Mouse (Mus musculus) layer of hippocampus, postnatal 25 days (tissue): ENCODE results near the gene Ets1. TPM values are rescaled to one million over a fixed set of nuclear protein-coding genes. Genes with fewer than 3 reads are reported as not detected.

ENCODE experiments used
- DNase-seq, 2 experiments: peaks; one replicate each; pipeline ENCODE4 v3.0.0; 2022; ENCODE audit warnings: mixed read lengths in 2 of 2, low spot score in 1 of 2; ENCODE audit errors: extremely low spot score in 1 of 2
- total RNA-seq, 2 experiments: library from RNA; stranded (reverse); gene quantifications; 2 replicates each; pipeline ENCODE4 v1.2.3; 2021

Ets1 gene
- total RNA-seq, 2 experiments from 2014 or later, result 10.4 to 12.1 TPM

DNA sequence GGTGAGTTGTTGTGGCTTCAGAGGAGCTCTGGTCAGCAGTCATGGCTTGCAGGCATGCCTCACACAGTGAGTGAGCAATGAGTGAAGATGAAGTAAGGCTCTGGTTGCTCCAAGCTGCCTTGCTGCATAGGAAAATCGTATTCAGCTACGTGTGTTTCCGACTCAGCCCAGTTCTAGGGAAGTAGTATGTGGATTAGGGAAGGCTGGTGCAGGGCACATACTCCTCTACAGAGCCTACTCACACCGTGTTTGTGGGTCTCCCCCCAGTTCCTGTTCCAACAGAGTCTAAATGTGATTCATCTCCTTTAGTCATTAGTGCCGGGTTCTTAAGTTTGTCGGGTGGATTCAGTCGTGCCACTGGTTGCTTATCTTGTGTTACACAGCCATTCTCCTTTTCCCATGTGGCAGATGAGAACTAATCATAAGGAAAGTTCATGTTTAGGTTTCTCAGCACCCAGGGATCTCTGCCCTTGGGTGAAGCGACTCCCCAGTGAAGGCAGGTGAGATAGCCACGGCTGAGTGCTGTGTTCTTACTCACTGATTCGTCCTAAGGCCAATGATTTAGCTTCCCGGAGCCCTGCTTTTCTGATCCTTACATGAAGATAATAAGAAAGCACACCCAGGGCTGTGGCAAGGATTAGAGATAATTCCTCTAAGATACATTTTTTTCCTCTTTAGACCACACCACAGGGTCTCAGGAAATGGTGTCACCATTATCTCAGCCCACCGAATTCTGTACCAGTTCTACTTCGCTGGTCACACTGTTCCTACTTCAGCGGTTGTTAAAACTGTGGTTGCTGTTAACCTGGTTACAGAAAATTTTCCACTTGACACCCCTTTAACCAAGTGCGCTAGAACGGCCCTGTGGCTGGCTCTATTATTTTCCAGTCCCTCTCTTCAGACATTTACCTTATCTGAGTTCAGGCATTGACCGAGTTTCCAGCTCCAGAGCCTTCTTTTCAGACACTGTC lies 74.0 kb downstream of the Ets1 start:
- no peak for DNase-seq

DNA sequence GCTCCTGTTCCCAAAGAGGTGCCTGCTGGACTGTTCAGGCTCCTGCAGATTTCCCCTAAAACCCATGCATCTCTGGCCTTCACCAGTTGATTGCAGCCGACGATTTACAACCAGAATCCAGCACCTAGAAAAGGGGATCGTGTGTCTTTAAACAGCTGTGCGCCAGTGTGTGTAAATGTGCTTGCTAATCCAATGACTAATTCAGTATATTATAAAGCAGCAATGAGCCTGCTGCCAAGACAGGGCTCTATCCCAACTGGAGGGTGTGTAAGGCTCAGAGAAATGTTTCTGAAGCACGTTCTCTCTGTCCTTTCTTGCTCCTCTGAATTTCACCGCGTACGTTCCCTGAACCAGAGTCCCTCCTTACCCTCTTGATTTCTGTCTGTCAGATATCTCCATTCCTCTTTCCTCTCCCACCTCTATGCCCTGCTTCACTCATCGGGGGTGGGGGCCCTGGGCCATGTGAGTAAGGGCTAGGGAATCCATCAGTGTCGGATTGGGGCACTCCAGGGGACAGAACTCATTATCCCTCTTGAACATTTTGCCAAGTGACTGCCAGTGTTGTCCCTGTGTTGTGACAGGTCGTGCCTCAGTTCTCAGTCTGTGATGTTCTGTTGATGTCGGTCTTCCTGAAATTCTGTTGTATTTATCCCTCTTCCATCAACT lies 75.1 kb downstream of the Ets1 start:
- no peak for DNase-seq

GRCm38 (mm10) chr9:32711768-32712167 lies 75.7 kb downstream of the Ets1 start:
- no peak for DNase-seq

- no peak for DNase-seq
Measured at GRCm38 (mm10) chr9:32712383-32712910, 76.4 kb downstream of the Ets1 start.

GRCm38 (mm10) chr9:32713106-32713505 lies 77.1 kb downstream of the Ets1 start:
- no peak for DNase-seq

- no peak for DNase-seq
Measured at GRCm38 (mm10) chr9:32713790-32714189, 77.8 kb downstream of the Ets1 start.

GRCm38 (mm10) chr9:32714487-32714886 lies 78.5 kb downstream of the Ets1 start:
- no peak for DNase-seq

GRCm38 (mm10) chr9:32715806-32716466 lies 79.9 kb downstream of the Ets1 start:
- DNase-seq, result no peak

- no peak for DNase-seq
Measured at GRCm38 (mm10) chr9:32717268-32717920, 81.4 kb downstream of the Ets1 start.

DNA sequence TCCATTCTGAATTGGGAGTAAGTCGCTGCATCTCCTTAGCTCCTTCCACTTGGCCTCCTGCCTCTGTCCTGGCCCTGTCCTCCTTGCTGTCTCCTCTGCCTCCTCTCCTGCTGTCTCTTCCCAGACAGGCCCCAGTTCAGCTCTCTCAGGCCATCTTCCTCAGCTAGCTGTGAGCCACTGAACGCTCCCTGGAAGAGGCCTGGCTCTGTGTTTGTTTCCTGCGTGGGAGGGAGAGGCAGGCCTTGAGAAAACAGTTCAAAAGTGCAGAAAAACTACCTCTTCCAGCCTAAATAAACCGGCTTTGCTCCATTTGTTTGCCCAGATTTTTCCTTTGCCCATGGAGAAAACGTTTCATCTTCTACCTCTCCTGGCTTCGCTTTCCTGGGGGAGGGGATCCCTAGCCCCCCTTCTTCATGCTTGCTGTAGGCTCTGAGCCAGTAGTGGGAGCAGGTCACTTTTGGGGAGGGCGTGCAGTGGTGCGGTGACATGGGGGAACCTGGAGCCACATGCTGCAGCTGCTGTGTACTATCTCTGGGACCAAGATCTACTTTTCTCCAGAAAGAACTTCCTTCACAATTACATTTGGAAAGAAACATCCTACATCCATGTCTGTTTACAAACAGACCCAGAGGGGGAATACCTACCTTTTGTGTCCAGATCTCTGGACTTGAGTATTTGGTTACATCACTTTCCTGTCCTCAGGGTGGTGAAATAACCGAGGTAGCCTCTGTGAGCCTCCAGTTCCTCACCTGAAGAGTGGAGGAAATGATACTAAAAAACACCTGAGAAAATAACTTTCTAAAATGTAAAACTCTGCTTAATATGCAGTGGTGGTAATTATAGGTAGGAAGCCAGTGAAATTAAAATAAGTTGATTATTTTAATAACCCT lies 82.2 kb downstream of the Ets1 start:
- no peak for DNase-seq

- no peak for DNase-seq
Measured at GRCm38 (mm10) chr9:32718868-32719267, 82.8 kb downstream of the Ets1 start.

GRCm38 (mm10) chr9:32719941-32720263 lies 83.9 kb downstream of the Ets1 start:
- no peak for DNase-seq

DNA sequence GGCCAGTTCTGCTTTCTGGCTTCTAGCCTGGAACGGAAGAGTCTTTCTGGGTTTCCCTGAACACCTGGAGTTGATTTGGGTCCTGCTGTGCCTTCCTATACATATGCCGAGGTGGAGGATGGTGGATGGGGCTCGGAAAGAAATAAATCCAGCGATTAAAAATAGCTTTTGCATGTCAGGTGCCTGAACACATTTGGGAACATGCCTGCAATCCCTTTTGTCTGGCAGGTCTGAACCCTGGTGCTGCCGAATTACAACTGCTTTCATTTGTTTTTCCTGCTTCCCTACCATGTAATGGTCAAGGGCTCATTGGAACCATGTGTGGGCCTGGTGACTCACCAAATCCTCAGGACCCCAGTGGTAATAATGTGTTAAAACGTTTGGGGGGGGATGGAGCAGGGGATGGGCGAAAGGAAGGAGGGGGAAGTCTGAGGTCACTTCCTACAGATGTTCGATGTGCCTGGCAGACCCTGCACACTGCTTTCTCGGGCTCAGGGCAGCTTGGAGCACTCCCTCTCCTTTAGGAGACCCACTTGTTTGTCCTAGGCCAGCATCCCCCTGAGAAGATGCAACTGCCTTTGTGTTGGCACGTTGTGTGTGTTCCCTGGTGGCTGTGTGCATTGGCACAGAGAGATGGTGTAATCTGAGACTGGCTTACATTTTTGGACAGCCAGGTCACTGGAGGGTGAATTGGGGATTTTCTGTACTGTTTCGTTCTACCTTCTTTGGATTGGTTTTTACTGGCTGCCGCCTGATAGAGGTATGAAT lies 84.4 kb downstream of the Ets1 start:
- no peak for DNase-seq

DNA sequence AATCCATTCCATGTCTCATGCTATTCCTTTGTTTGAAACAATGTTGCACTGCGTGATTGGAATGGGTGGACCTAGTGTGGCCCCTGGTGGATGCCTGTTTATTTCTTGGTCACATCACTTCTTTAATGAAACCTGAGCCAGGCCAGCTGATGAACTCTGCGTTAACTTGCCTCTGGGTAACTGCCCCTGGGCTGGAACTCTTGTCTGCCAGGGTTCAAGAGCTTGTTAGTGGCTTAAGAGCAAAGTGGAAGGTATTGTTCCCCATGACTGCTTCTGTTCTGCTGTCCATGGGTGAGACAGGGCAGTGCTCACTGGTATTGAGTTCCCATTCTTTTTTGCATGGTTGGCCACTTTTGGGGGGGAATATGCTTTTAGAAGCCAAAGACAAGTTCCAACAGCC lies 85.1 kb downstream of the Ets1 start:
- DNase-seq, result no peak

DNA sequence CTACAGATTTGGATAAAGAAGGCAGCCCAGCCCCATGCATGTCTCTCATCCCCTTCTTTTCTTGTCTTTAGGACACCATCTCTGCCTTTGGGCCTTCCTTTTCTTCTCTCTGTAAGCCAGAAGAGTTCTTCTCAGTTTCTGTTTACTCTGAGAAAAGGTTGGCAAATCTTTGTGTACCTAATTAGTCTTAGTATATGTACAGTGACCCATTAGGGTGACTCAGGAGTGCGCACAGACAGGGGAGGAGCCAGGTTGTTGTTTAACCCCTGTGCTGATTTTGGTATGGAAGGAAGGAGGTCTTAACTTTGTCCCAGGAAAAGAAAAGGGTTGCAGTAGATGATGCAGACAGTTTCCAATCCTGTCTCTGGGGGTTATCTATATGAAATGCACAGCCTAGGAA lies 86.2 kb downstream of the Ets1 start:
- DNase-seq, result no peak

- no peak for DNase-seq
Measured at GRCm38 (mm10) chr9:32722969-32723368, 86.9 kb downstream of the Ets1 start.

DNA sequence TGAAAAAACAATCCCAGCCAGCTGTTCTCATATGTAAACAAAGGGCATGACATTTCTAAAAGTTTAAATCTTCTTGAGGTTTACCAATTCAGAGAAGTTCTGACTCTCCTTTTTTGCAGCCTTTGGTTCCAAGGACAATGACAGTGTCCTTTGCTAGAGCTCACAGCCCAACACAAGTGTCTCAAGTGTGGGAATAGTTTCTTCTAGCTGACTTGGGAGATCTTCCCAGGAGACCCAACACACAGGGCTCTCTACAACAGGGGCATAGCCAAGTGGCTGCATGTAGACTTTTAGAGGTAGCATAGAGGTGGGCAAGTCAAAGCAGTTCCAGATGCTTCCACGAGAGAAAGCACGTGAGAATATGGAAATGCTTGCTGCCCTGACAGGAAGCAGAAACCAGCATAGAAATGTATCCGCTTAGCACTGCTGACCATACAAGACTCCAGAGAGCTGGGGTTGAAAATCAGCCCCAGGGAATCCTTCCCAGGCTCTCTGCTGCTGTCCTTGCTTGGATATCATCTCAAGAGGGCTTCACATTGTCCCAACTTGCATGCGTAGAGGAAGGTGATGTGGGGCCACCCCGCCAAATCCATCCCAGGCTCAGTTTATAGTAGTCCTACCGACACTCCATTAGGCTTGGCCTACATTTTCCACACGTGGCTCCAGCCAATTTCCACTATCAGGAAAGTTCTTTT lies 88.3 kb downstream of the Ets1 start:
- DNase-seq, result no peak

DNA sequence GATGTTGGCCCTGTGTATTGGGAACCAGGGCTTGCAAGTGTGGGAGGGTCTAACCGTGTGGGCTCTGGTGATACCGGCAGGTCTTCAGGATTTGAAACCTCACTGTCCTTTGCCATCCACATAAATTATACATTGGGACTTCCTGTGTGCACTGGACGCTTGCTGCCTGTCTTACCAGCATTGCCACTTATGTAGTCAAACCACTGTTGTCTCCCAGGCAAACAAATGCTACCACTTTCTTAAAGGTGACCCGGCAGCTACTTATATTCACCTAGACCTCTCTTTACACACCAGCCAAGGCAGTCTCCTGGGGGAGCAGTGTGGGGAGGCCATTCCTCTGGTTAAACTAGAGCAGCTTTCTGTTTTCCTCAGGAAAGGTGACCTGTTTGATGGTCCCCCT lies 89.9 kb downstream of the Ets1 start:
- DNase-seq, result no peak
